Mouse (Mus musculus): Measurements from ENCODE around the gene Unc5cl. TPM values are rescaled to one million over a fixed set of nuclear protein-coding genes. Genes with fewer than 3 reads are reported as not detected.

Gene Unc5cl
- polyA plus RNA-seq, 1 experiment from 2014 or later, result 0.50 TPM

GRCm38 (mm10) chr17:48533844-48534705 is 79.4 kb downstream of the Unc5cl start:
- WGBS, result 42% methylated on average over 13 of the region's 14 CpGs
- Histone ChIP-seq H3K27ac (ENCODE audit: low read depth, low read length) (no peak overlapping the region), H3K27me3 (replicated peaks; ENCODE audit: control insufficient read depth, insufficient read depth, low read length) (no peaks in the 10 kb centered on the region), H3K9ac (ENCODE audit: low read length) (no peak overlapping the region), H3K4me1 (ENCODE audit: control insufficient read depth, insufficient read depth, low read length) (no peaks in the 10 kb centered on the region), H3K36me3 (ENCODE audit: control insufficient read depth, insufficient read depth, low read length) (no peaks in the 10 kb centered on the region), H3K9me3 (replicated peaks; ENCODE audit: control insufficient read depth, low read length) (no peaks in the 10 kb centered on the region), H3K4me2 (ENCODE audit: low read length) (no peak overlapping the region), H3K4me3 (ENCODE audit: low read depth, low read length) (no peak overlapping the region)
- DNase-seq (ENCODE audit: low spot score), result peak; percentile 23
- ATAC-seq, result 0 out of 2 replicates have a peak, but pooled peaks have one; percentile 34

GRCm38 (mm10) chr17:48538328-48538727 is 83.6 kb downstream of the Unc5cl start:
- H3K4me1 ChIP-seq (ENCODE audit: control insufficient read depth, insufficient read depth, low read length), result no peaks in the 10 kb centered on the region
- no peak overlapping the region for H3K27ac ChIP-seq (ENCODE audit: low read depth, low read length)
- H3K4me3 ChIP-seq (ENCODE audit: low read depth, low read length), result no peak overlapping the region
- DNase-seq (ENCODE audit: low spot score) (peak; percentile 43), ATAC-seq (no peak)
- no peaks in the 10 kb centered on the region for H3K27me3 ChIP-seq (replicated peaks; ENCODE audit: control insufficient read depth, insufficient read depth, low read length)
- H3K9ac ChIP-seq (ENCODE audit: low read length), result no peak overlapping the region
- no peaks in the 10 kb centered on the region for H3K36me3 ChIP-seq (ENCODE audit: control insufficient read depth, insufficient read depth, low read length)
- WGBS, result 84% methylated on average over 5 of the region's 5 CpGs
- no peak overlapping the region for H3K4me2 ChIP-seq (ENCODE audit: low read length)
- H3K9me3 ChIP-seq (replicated peaks; ENCODE audit: control insufficient read depth, low read length), result no peaks in the 10 kb centered on the region

GRCm38 (mm10) chr17:48539326-48539725 is 84.6 kb downstream of the Unc5cl start:
- no peaks in the 10 kb centered on the region for H3K27me3 ChIP-seq (replicated peaks; ENCODE audit: control insufficient read depth, insufficient read depth, low read length)
- no peak for DNase-seq (ENCODE audit: low spot score)
- no peak overlapping the region for H3K4me3 ChIP-seq (ENCODE audit: low read depth, low read length)
- no peaks in the 10 kb centered on the region for H3K4me1 ChIP-seq (ENCODE audit: control insufficient read depth, insufficient read depth, low read length)
- WGBS, result 76% methylated on average over 17 of the region's 17 CpGs
- ATAC-seq, result no peak
- H3K9me3 ChIP-seq (replicated peaks; ENCODE audit: control insufficient read depth, low read length), result no peaks in the 10 kb centered on the region
- no peak overlapping the region for H3K9ac ChIP-seq (ENCODE audit: low read length)
- no peak overlapping the region for H3K4me2 ChIP-seq (ENCODE audit: low read length)
- no peak overlapping the region for H3K27ac ChIP-seq (ENCODE audit: low read depth, low read length)
- H3K36me3 ChIP-seq (ENCODE audit: control insufficient read depth, insufficient read depth, low read length), result no peaks in the 10 kb centered on the region

GRCm38 (mm10) chr17:48542733-48543132 is 88.0 kb downstream of the Unc5cl start:
- H3K4me2 ChIP-seq (ENCODE audit: low read length), result no peak overlapping the region
- no peaks in the 10 kb centered on the region for H3K36me3 ChIP-seq (ENCODE audit: control insufficient read depth, insufficient read depth, low read length)
- no peak overlapping the region for H3K27ac ChIP-seq (ENCODE audit: low read depth, low read length)
- H3K4me1 ChIP-seq (ENCODE audit: control insufficient read depth, insufficient read depth, low read length), result no peaks in the 10 kb centered on the region
- H3K4me3 ChIP-seq (ENCODE audit: low read depth, low read length), result no peak overlapping the region
- DNase-seq (ENCODE audit: low spot score) (no peak), ATAC-seq (no peak)
- no peaks in the 10 kb centered on the region for H3K27me3 ChIP-seq (replicated peaks; ENCODE audit: control insufficient read depth, insufficient read depth, low read length)
- H3K9me3 ChIP-seq (replicated peaks; ENCODE audit: control insufficient read depth, low read length), result no peaks in the 10 kb centered on the region
- no peak overlapping the region for H3K9ac ChIP-seq (ENCODE audit: low read length)
- WGBS, result 75% methylated on average over 11 of the region's 11 CpGs

- H3K9ac ChIP-seq (ENCODE audit: low read length), result no peak overlapping the region
- no peak for ATAC-seq
- 68% methylated on average over 15 of the region's 15 CpGs for WGBS
These were observed 88.6 kb downstream of the Unc5cl start for GRCm38 (mm10) chr17:48543301-48543765.

GRCm38 (mm10) chr17:48544722-48545121 is 90.0 kb downstream of the Unc5cl start:
- Histone ChIP-seq H3K4me3 (ENCODE audit: low read depth, low read length) (no peak overlapping the region), H3K36me3 (ENCODE audit: control insufficient read depth, insufficient read depth, low read length) (no peaks in the 10 kb centered on the region), H3K27ac (ENCODE audit: low read depth, low read length) (no peak overlapping the region), H3K4me2 (ENCODE audit: low read length) (no peak overlapping the region), H3K9me3 (replicated peaks; ENCODE audit: control insufficient read depth, low read length) (no peaks in the 10 kb centered on the region), H3K9ac (ENCODE audit: low read length) (no peak overlapping the region), H3K4me1 (ENCODE audit: control insufficient read depth, insufficient read depth, low read length) (no peaks in the 10 kb centered on the region), H3K27me3 (replicated peaks; ENCODE audit: control insufficient read depth, insufficient read depth, low read length) (no peaks in the 10 kb centered on the region)
- no peak for ATAC-seq
- 86% methylated on average over 9 of the region's 9 CpGs for WGBS
- no peak for DNase-seq (ENCODE audit: low spot score)

More at GRCm38 (mm10) chr17:48543301-48543765, 88.6 kb downstream of the Unc5cl start:
- Histone ChIP-seq H3K4me2 (ENCODE audit: low read length) (no peak overlapping the region), H3K4me1 (ENCODE audit: control insufficient read depth, insufficient read depth, low read length) (no peaks in the 10 kb centered on the region), H3K27me3 (replicated peaks; ENCODE audit: control insufficient read depth, insufficient read depth, low read length) (no peaks in the 10 kb centered on the region), H3K36me3 (ENCODE audit: control insufficient read depth, insufficient read depth, low read length) (no peaks in the 10 kb centered on the region), H3K9me3 (replicated peaks; ENCODE audit: control insufficient read depth, low read length) (no peaks in the 10 kb centered on the region), H3K4me3 (ENCODE audit: low read depth, low read length) (no peak overlapping the region), H3K27ac (ENCODE audit: low read depth, low read length) (no peak overlapping the region)
- peak; percentile 29 for DNase-seq (ENCODE audit: low spot score)

GRCm38 (mm10) chr17:48545223-48545943 is 90.7 kb downstream of the Unc5cl start:
- H3K4me2 ChIP-seq (ENCODE audit: low read length), result no peak overlapping the region
- DNase-seq (ENCODE audit: low spot score), result no peak
- no peaks in the 10 kb centered on the region for H3K4me1 ChIP-seq (ENCODE audit: control insufficient read depth, insufficient read depth, low read length)
- no peak overlapping the region for H3K9ac ChIP-seq (ENCODE audit: low read length)
- 0 out of 2 replicates have a peak, but pooled peaks have one; percentile 32 for ATAC-seq
- H3K36me3 ChIP-seq (ENCODE audit: control insufficient read depth, insufficient read depth, low read length), result no peaks in the 10 kb centered on the region
- no peaks in the 10 kb centered on the region for H3K27me3 ChIP-seq (replicated peaks; ENCODE audit: control insufficient read depth, insufficient read depth, low read length)
- no peak overlapping the region for H3K4me3 ChIP-seq (ENCODE audit: low read depth, low read length)
- no peak overlapping the region for H3K27ac ChIP-seq (ENCODE audit: low read depth, low read length)
- whole genome bisulfite sequencing, result 78% methylated on average over 28 of the region's 28 CpGs
- no peaks in the 10 kb centered on the region for H3K9me3 ChIP-seq (replicated peaks; ENCODE audit: control insufficient read depth, low read length)

GRCm38 (mm10) chr17:48546036-48546435 is 91.3 kb downstream of the Unc5cl start:
- DNase-seq (ENCODE audit: low spot score) (no peak), ATAC-seq (no peak)
- Histone ChIP-seq H3K4me2 (ENCODE audit: low read length) (no peak overlapping the region), H3K9me3 (replicated peaks; ENCODE audit: control insufficient read depth, low read length) (no peaks in the 10 kb centered on the region), H3K9ac (ENCODE audit: low read length) (no peak overlapping the region), H3K27ac (ENCODE audit: low read depth, low read length) (no peak overlapping the region), H3K27me3 (replicated peaks; ENCODE audit: control insufficient read depth, insufficient read depth, low read length) (no peaks in the 10 kb centered on the region), H3K36me3 (ENCODE audit: control insufficient read depth, insufficient read depth, low read length) (no peaks in the 10 kb centered on the region), H3K4me3 (ENCODE audit: low read depth, low read length) (no peak overlapping the region), H3K4me1 (ENCODE audit: control insufficient read depth, insufficient read depth, low read length) (no peaks in the 10 kb centered on the region)
- WGBS, result 95% methylated on average over 11 of the region's 11 CpGs

GRCm38 (mm10) chr17:48547668-48548067 is 93.0 kb downstream of the Unc5cl start:
- Histone ChIP-seq H3K4me1 (ENCODE audit: control insufficient read depth, insufficient read depth, low read length) (no peaks in the 10 kb centered on the region), H3K4me2 (ENCODE audit: low read length) (no peak overlapping the region), H3K27ac (ENCODE audit: low read depth, low read length) (no peak overlapping the region), H3K36me3 (ENCODE audit: control insufficient read depth, insufficient read depth, low read length) (no peaks in the 10 kb centered on the region), H3K9ac (ENCODE audit: low read length) (no peak overlapping the region), H3K27me3 (replicated peaks; ENCODE audit: control insufficient read depth, insufficient read depth, low read length) (no peaks in the 10 kb centered on the region), H3K4me3 (ENCODE audit: low read depth, low read length) (no peak overlapping the region), H3K9me3 (replicated peaks; ENCODE audit: control insufficient read depth, low read length) (no peaks in the 10 kb centered on the region)
- WGBS, result 86% methylated on average over 6 of the region's 6 CpGs
- DNase-seq (ENCODE audit: low spot score) (no peak), ATAC-seq (no peak)

All from forebrain, embryonic 14.5 days (tissue).